Mouse (Mus musculus) CH12.LX (cell line): Measurements from ENCODE around the gene Coq2. TPM values are rescaled to one million over a fixed set of nuclear protein-coding genes. Genes with fewer than 3 reads are reported as not detected.

Experiments
- DNase-seq: peaks from one replicate; pipeline ENCODE4 v3.0.0-alpha.2; 2013; ENCODE audit errors: extremely low read depth
- H3K27ac ChIP-seq: 2 replicates; pipeline ENCODE4 v1.5.1; 2012; ENCODE audit warnings: low read depth, mild to moderate bottlenecking, control low read depth, moderate library complexity; ENCODE audit not compliant: insufficient read depth
- H3K27me3 ChIP-seq: replicated peaks from 2 replicates; pipeline ENCODE3; 2012; ENCODE audit warnings: inconsistent platforms
- H3K36me3 ChIP-seq, 2 experiments: replicated peaks in 1 of 2; 2 replicates each; pipeline versions ENCODE3 to v1.6.1; 2012; ENCODE audit warnings: inconsistent platforms in 1 of 2, low read length in 1 of 2, mild to moderate bottlenecking in 1 of 2, mixed read lengths in 1 of 2, moderate library complexity in 1 of 2; ENCODE audit not compliant: control insufficient read depth in 1 of 2, insufficient read depth in 1 of 2
- H3K4me1 ChIP-seq, 2 experiments: 2 replicates each; pipeline ENCODE4 v1.6.1; 2012; ENCODE audit warnings: inconsistent platforms in 1 of 2, moderate library complexity in 1 of 2; ENCODE audit not compliant: insufficient read depth in 2 of 2, control insufficient read depth in 1 of 2
- H3K4me2 ChIP-seq: 2 replicates; pipeline ENCODE4 v1.6.1; 2012; ENCODE audit warnings: low read depth, mild to moderate bottlenecking, control low read depth; ENCODE audit not compliant: poor library complexity, insufficient read depth, severe bottlenecking
- H3K4me3 ChIP-seq, 3 experiments: fragments of 150-350 bp in 1 of 3; sonication (generic) in 1 of 3; replicated peaks in 1 of 3; 2 replicates each; pipeline versions ENCODE3 to v1.5.1; 2011 to 2012; ENCODE audit warnings: low read depth in 2 of 3, low read length in 2 of 3, mild to moderate bottlenecking in 2 of 3, moderate library complexity in 2 of 3, control low read depth in 1 of 3, improper control_type of control experiment in 1 of 3, inconsistent platforms in 1 of 3, mixed read lengths in 1 of 3; ENCODE audit not compliant: poor library complexity in 1 of 3
- H3K79me2 ChIP-seq: replicated peaks from 2 replicates; pipeline ENCODE4 v1.6.1; 2012; ENCODE audit warnings: mild to moderate bottlenecking, moderate library complexity; ENCODE audit not compliant: control insufficient read depth, poor library complexity, insufficient read depth, severe bottlenecking; ENCODE audit errors: extremely low read depth
- H3K9ac ChIP-seq: 2 replicates; pipeline ENCODE4 v1.6.1; 2012; ENCODE audit warnings: low read depth, mild to moderate bottlenecking, control low read depth, moderate library complexity; ENCODE audit not compliant: insufficient read depth
- H3K9me3 ChIP-seq: replicated peaks from 2 replicates; pipeline ENCODE3; 2012; ENCODE audit warnings: low read length, inconsistent platforms, mixed read lengths
- BHLHE40 ChIP-seq: IDR thresholded peaks from 2 replicates; pipeline ENCODE4 v1.6.1; 2011; ENCODE audit warnings: mild to moderate bottlenecking, low read depth, low read length, improper control_type of control experiment
- IRF4 ChIP-seq: IDR thresholded peaks from 2 replicates; pipeline ENCODE4 v1.6.1; 2014; ENCODE audit warnings: low read depth, mild to moderate bottlenecking, inconsistent platforms, low read length, improper control_type of control experiment
- JUN ChIP-seq: IDR thresholded peaks from 2 replicates; pipeline ENCODE4 v1.6.1; 2011; ENCODE audit warnings: low read depth, mild to moderate bottlenecking, low read length, improper control_type of control experiment, moderate library complexity; ENCODE audit not compliant: insufficient read depth
- JUND ChIP-seq: conservative IDR thresholded peaks from 2 replicates; pipeline ENCODE4 v1.6.1; 2011; ENCODE audit warnings: low read depth, low read length, improper control_type of control experiment
- MAFK ChIP-seq: IDR thresholded peaks from 2 replicates; pipeline ENCODE4 v1.6.1; 2011; ENCODE audit warnings: low read length, improper control_type of control experiment; ENCODE audit not compliant: insufficient replicate concordance
- POLR2A ChIP-seq: IDR thresholded peaks from 2 replicates; pipeline ENCODE4 v1.6.1; 2011; ENCODE audit warnings: low read depth, mild to moderate bottlenecking, improper control_type of control experiment, low read length
- POLR2AphosphoS2 ChIP-seq: IDR thresholded peaks from 2 replicates; pipeline ENCODE4 v1.6.1; 2011; ENCODE audit warnings: low read depth, low read length, improper control_type of control experiment
- RAD21 ChIP-seq: IDR thresholded peaks from 2 replicates; pipeline ENCODE4 v1.6.1; 2011; ENCODE audit warnings: low read depth, mild to moderate bottlenecking, low read length, improper control_type of control experiment, moderate library complexity
- SMC3 ChIP-seq: IDR thresholded peaks from 2 replicates; pipeline ENCODE4 v1.6.1; 2011; ENCODE audit warnings: low read depth, low read length, improper control_type of control experiment
- UBTF ChIP-seq: IDR thresholded peaks from 2 replicates; pipeline ENCODE4 v1.6.1; 2012; ENCODE audit warnings: low read depth, mild to moderate bottlenecking, inconsistent platforms, low read length, improper control_type of control experiment, moderate library complexity
- ZC3H11A ChIP-seq: IDR thresholded peaks from 2 replicates; pipeline ENCODE4 v1.6.1; 2012; ENCODE audit warnings: low read depth, mild to moderate bottlenecking, inconsistent platforms, low read length, improper control_type of control experiment
- ZNF384 ChIP-seq: IDR thresholded peaks from 2 replicates; pipeline ENCODE4 v1.6.1; 2012; ENCODE audit warnings: low read depth, low read length, improper control_type of control experiment, inconsistent platforms
- dilution Hi-C: fragments of 300-500 bp; cut with MboI; formaldehyde crosslinking; loops from 2 replicates; pipeline ENCODE4 v1.14.3; 2020; ENCODE audit warnings: low sequenced_read_pairs; ENCODE audit not compliant: extremely low pct_unique_long_range_greater_than_20kb, extremely low pct_ligation_motif_present
- in situ Hi-C: fragments of 300-500 bp; cut with MboI; formaldehyde crosslinking; loops from 3 replicates; pipeline ENCODE4 v1.14.3; 2019; ENCODE audit warnings: low sequenced_read_pairs, low pct_ligation_motif_present, low pct_unique_long_range_greater_than_20kb, mixed read lengths
- polyA plus RNA-seq: library from polyadenylated mRNA; unstranded; fragments of >175 nt; gene quantifications from 2 replicates; pipeline ENCODE4 v1.2.1, GENCODE M21; 2012; ENCODE audit warnings: low read depth; ENCODE audit not compliant: insufficient read length
- total RNA-seq, 2 experiments: library from RNA; depleted of rRNA; stranded (reverse); fragments of 300-350 nt in 1 of 2; fragments of >200 nt in 1 of 2; gene quantifications; 2 replicates each; pipeline ENCODE4 v1.2.3; 2012 to 2014

The Coq2 gene
- total and polyA plus RNA-seq, 3 experiments = 49.1 to 56.5 (median 50.1) TPM

- in situ Hi-C loops = no loop called here
Measured at GRCm38 (mm10) chr5:100624743-100625360, 50.1 kb downstream of the Coq2 start.

GRCm38 (mm10) chr5:100622509-100623163 is 52.3 kb downstream of the Coq2 start:
- TF ChIP-seq JUND (peak; percentile 50; the same call in 1 of the 2 replicates), POLR2A (no peak), UBTF (no peak), BHLHE40 (peak; percentile 84), POLR2AphosphoS2 (no peak), JUN (peak; percentile 31; the same call in 1 of the 2 replicates)
- peak overlapping the region; percentile 97 for H3K27ac ChIP-seq
- no peaks in the 10 kb centered on the region for H3K27me3 ChIP-seq
- peaks cover 30 to 56% of the 10 kb centered on the region in 2 experiments for H3K4me1 ChIP-seq
- dilution Hi-C loops = no loop called here
- peak overlapping the region; percentile 28; the same call in 1 of the 2 replicates for H3K9ac ChIP-seq
- H3K9me3 ChIP-seq = no peaks in the 10 kb centered on the region
- H3K4me2 ChIP-seq = peak overlapping the region; percentile 75
- H3K79me2 ChIP-seq = no peaks in the 10 kb centered on the region
- no peaks in the 10 kb centered on the region for H3K36me3 ChIP-seq
- H3K4me3 ChIP-seq = peak overlapping the region in 2 of 3 experiments; percentile 12 to 23
- in situ Hi-C loops = no loop called here
- DNase-seq = no peak

More at GRCm38 (mm10) chr5:100624743-100625360, 50.1 kb downstream of the Coq2 start:
- Histone ChIP-seq H3K27me3 (no peaks in the 10 kb centered on the region), H3K4me3 (no peak overlapping the region), H3K9me3 (no peaks in the 10 kb centered on the region)
- TF ChIP-seq BHLHE40 (no peak), MAFK (no peak), ZNF384 (no peak), ZC3H11A (no peak), RAD21 (no peak), IRF4 (no peak), SMC3 (no peak)
- TF ChIP-seq, all 38 proteins: peak for 0
- H3K9ac ChIP-seq = no peak overlapping the region
- dilution Hi-C loops = no loop called here
- peaks cover 30 to 56% of the 10 kb centered on the region in 2 experiments for H3K4me1 ChIP-seq
- no peak for DNase-seq
- no peaks in the 10 kb centered on the region for H3K36me3 ChIP-seq
- no peaks in the 10 kb centered on the region for H3K79me2 ChIP-seq
- no peak overlapping the region for H3K27ac ChIP-seq
- no peak overlapping the region for H3K4me2 ChIP-seq
